Mouse (Mus musculus) lung, embryonic 14.5 days (tissue): ENCODE data around the gene Abca4. TPM values are rescaled to one million over a fixed set of nuclear protein-coding genes. Genes with fewer than 3 reads are reported as not detected.
A peak's percentile ranks its signal among the peaks of the same experiment; 100 is the strongest.
"Not testable (repeated sequence)": the region's sequence is repeated elsewhere in the genome, so short reads cannot be mapped to it uniquely, and the experiment has no call there.

ENCODE experiments used
- ATAC-seq: fragments of 200-750 bp; cut with Nextera tagmentation; 2 replicates; pipeline ENCODE4 v1.8.0; 2017; ENCODE audit warnings: mild to moderate bottlenecking, moderate TSS enrichment, moderate library complexity; ENCODE audit not compliant: insufficient read depth
- DNase-seq: peaks from one replicate; pipeline ENCODE4 v3.0.0-alpha.2; 2015
- H3K27ac ChIP-seq: fragments of 300-500 bp; sonication (generic); 2 replicates; pipeline ENCODE4 v1.5.1; 2014; ENCODE audit warnings: low read depth, mild to moderate bottlenecking, moderate library complexity
- H3K27me3 ChIP-seq: fragments of 300-500 bp; sonication (generic); 2 replicates; pipeline ENCODE4 v1.6.1; 2014; ENCODE audit warnings: low read length, control low read depth; ENCODE audit not compliant: insufficient read depth
- H3K36me3 ChIP-seq: fragments of 300-500 bp; sonication (generic); 2 replicates; pipeline ENCODE4 v1.6.1; 2014; ENCODE audit warnings: control low read depth; ENCODE audit not compliant: insufficient read depth
- H3K4me1 ChIP-seq: fragments of 300-500 bp; sonication (generic); 2 replicates; pipeline ENCODE4 v1.6.1; 2014; ENCODE audit warnings: antibody characterized with exemption, control low read depth; ENCODE audit not compliant: insufficient read depth
- H3K4me2 ChIP-seq: fragments of 300-500 bp; sonication (generic); 2 replicates; pipeline ENCODE4 v1.6.1; 2014; ENCODE audit warnings: mild to moderate bottlenecking
- H3K4me3 ChIP-seq: fragments of 300-500 bp; sonication (generic); 2 replicates; pipeline ENCODE4 v1.5.1; 2014; ENCODE audit warnings: low read depth, low read length
- H3K9ac ChIP-seq: fragments of 300-500 bp; sonication (generic); 2 replicates; pipeline ENCODE4 v1.6.1; 2014
- H3K9me3 ChIP-seq: fragments of 300-500 bp; sonication (generic); 2 replicates; pipeline ENCODE4 v1.6.1; 2016; ENCODE audit warnings: low read depth, low read length, control low read depth
- CTCF ChIP-seq: IDR thresholded peaks from 2 replicates; pipeline ENCODE4 v1.5.1; 2016; ENCODE audit warnings: antibody characterized with exemption, low read depth
- WGBS: fragments of 180-500 bp; shearing (Covaris S2); extraction: QIAGEN DNeasy Blood & Tissue Kit; methylation state at CpG from one replicate; pipeline ENCODE4 v1.1.7; 2014; 5-methylcytosine and 5-hydroxymethylcytosine counted together
- polyA plus RNA-seq: library from polyadenylated mRNA; unstranded; fragments of >200 nt; fragmentation: Nextera tagmentation; extraction: Ambion mirVana; gene quantifications from 2 replicates; pipeline ENCODE4 v1.2.1, GENCODE M21; 2014

Abca4 gene
- polyA plus RNA-seq, 1 experiment from 2014 or later: 1.7 TPM

GRCm38 (mm10) chr3:122073595-122073994 lies 29.4 kb downstream of the Abca4 start:
- Histone ChIP-seq H3K9me3 (no peaks in the 10 kb centered on the region), H3K4me2 (no peak overlapping the region), H3K4me3 (no peak overlapping the region), H3K27ac (peak overlapping the region; percentile 83), H3K36me3 (no peaks in the 10 kb centered on the region), H3K27me3 (no peaks in the 10 kb centered on the region), H3K9ac (no peak overlapping the region), H3K4me1 (peaks cover 24% of the 10 kb centered on the region)
- 65% methylated on average over 5 of the region's 5 CpGs for WGBS
- no peak for DNase-seq
- no peak for TF ChIP-seq CTCF
- no peak for ATAC-seq

GRCm38 (mm10) chr3:122074334-122074733 lies 30.1 kb downstream of the Abca4 start:
- H3K4me3 ChIP-seq: no peak overlapping the region
- peak overlapping the region; percentile 83 for H3K27ac ChIP-seq
- DNase-seq (peak; percentile 76), ATAC-seq (peak; percentile 60)
- peak overlapping the region; percentile 13; the same call in 1 of the 2 replicates for H3K4me2 ChIP-seq
- H3K9ac ChIP-seq: 0 out of 2 replicates have a peak overlapping the region, but pooled peaks have one; percentile 10
- no peaks in the 10 kb centered on the region for H3K36me3 ChIP-seq
- H3K27me3 ChIP-seq: no peaks in the 10 kb centered on the region
- WGBS: 7% methylated on average over 10 of the region's 10 CpGs
- TF ChIP-seq CTCF: no peak
- peaks cover 24% of the 10 kb centered on the region for H3K4me1 ChIP-seq
- no peaks in the 10 kb centered on the region for H3K9me3 ChIP-seq

- ATAC-seq (peak; percentile 53), DNase-seq (peak; percentile 79)
- no peak overlapping the region for H3K4me2 ChIP-seq
- H3K36me3 ChIP-seq: no peaks in the 10 kb centered on the region
- 28% methylated on average over 6 of the region's 6 CpGs for WGBS
- H3K9me3 ChIP-seq: no peaks in the 10 kb centered on the region
- no peaks in the 10 kb centered on the region for H3K27me3 ChIP-seq
- H3K27ac ChIP-seq: 0 out of 2 replicates have a peak overlapping the region, but pooled peaks have one; percentile 26
- no peak for TF ChIP-seq CTCF
- no peak overlapping the region for H3K4me3 ChIP-seq
- H3K4me1 ChIP-seq: peaks cover 18% of the 10 kb centered on the region
- H3K9ac ChIP-seq: no peak overlapping the region
These were observed 33.9 kb downstream of the Abca4 start for GRCm38 (mm10) chr3:122078141-122078540.

- no peak for TF ChIP-seq CTCF
- 79% methylated on average over 6 of the region's 6 CpGs for WGBS
- DNase-seq (no peak), ATAC-seq (no peak)
- H3K9me3 ChIP-seq: no peaks in the 10 kb centered on the region
- H3K4me2 ChIP-seq: no peak overlapping the region
- H3K36me3 ChIP-seq: no peaks in the 10 kb centered on the region
- no peaks in the 10 kb centered on the region for H3K27me3 ChIP-seq
- no peak overlapping the region; the same call in 1 of the 2 replicates for H3K27ac ChIP-seq
- peaks cover 10% of the 10 kb centered on the region for H3K4me1 ChIP-seq
- no peak overlapping the region for H3K9ac ChIP-seq
- H3K4me3 ChIP-seq: no peak overlapping the region
These were observed 34.9 kb downstream of the Abca4 start for GRCm38 (mm10) chr3:122079172-122079571.

GRCm38 (mm10) chr3:122081634-122082033 lies 37.4 kb downstream of the Abca4 start:
- not testable (repeated sequence) for H3K9ac ChIP-seq, H3K27me3 ChIP-seq, H3K4me2 ChIP-seq, DNase-seq, H3K27ac ChIP-seq, H3K4me1 ChIP-seq, H3K36me3 ChIP-seq, H3K9me3 ChIP-seq, ATAC-seq, H3K4me3 ChIP-seq
- 77% methylated on average over 8 of the region's 8 CpGs for WGBS

- WGBS: 67% methylated on average over 7 of the region's 7 CpGs
- no peaks in the 10 kb centered on the region for H3K27me3 ChIP-seq
- H3K9me3 ChIP-seq: no peaks in the 10 kb centered on the region
- no peak for TF ChIP-seq CTCF
- H3K4me2 ChIP-seq: no peak overlapping the region
- H3K36me3 ChIP-seq: no peaks in the 10 kb centered on the region
- H3K4me1 ChIP-seq: 0 out of 2 replicates have a peak, but pooled peaks cover 3% of the 10 kb centered on the region
- H3K4me3 ChIP-seq: no peak overlapping the region
- ATAC-seq: no peak
- H3K9ac ChIP-seq: no peak overlapping the region
- DNase-seq: no peak
- no peak overlapping the region for H3K27ac ChIP-seq
These were observed 38.1 kb downstream of the Abca4 start for GRCm38 (mm10) chr3:122082338-122082737.

- DNase-seq (no peak), ATAC-seq (no peak)
- H3K27ac ChIP-seq: no peak overlapping the region
- no peaks in the 10 kb centered on the region for H3K9me3 ChIP-seq
- H3K27me3 ChIP-seq: no peaks in the 10 kb centered on the region
- TF ChIP-seq CTCF: no peak
- 72% methylated on average over 18 of the region's 18 CpGs for WGBS
- H3K9ac ChIP-seq: no peak overlapping the region
- no peak overlapping the region for H3K4me2 ChIP-seq
- H3K4me1 ChIP-seq: 0 out of 2 replicates have a peak, but pooled peaks cover 3% of the 10 kb centered on the region
- H3K36me3 ChIP-seq: no peaks in the 10 kb centered on the region
- no peak overlapping the region for H3K4me3 ChIP-seq
These were observed 41.1 kb downstream of the Abca4 start for GRCm38 (mm10) chr3:122085157-122085989.
